Mouse (Mus musculus): ENCODE data around the gene Ndufa13.

DNA sequence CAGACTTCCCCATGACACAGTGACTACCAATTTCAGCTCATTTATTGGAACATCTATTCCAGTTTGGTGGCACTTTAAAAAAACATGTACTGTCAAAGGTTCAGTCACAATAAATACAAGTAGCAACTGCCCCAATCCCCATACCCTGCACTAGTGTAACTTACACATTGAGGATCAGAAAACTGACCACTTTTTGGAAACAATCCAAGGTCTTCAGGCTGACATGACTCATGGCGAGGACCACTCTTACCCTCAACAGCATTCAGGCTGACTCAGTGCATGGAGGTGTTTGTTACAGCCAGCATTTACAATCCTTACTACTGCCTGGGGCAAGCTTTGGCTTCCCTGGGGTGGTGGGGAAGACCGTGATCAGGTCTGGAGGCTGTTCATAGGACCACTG, 4.7 kb upstream of the Ndufa13 start:
- no peak for TF ChIP-seq CTCF (IDR thresholded peaks at IDR 0.05; ENCODE audit: control insufficient read depth, insufficient read depth, insufficient replicate concordance, low read depth, low read length)
- no peak for TF ChIP-seq POLR2A (IDR thresholded peaks at IDR 0.05; ENCODE audit: control insufficient read depth, low read depth, low read length)
